Mouse (Mus musculus): ENCODE results near the gene Slc30a7. TPM values are rescaled to one million over a fixed set of nuclear protein-coding genes. Genes with fewer than 3 reads are reported as not detected.

The Slc30a7 gene
- polyA plus RNA-seq (2012; rRNA removed): 3.8 and 5.4 TPM in 2 replicates
- polyA plus RNA-seq (2014; fragmentation: Nextera tagmentation; extraction: Ambion mirVana): 11.3 and 12.3 TPM in 2 replicates

DNA sequence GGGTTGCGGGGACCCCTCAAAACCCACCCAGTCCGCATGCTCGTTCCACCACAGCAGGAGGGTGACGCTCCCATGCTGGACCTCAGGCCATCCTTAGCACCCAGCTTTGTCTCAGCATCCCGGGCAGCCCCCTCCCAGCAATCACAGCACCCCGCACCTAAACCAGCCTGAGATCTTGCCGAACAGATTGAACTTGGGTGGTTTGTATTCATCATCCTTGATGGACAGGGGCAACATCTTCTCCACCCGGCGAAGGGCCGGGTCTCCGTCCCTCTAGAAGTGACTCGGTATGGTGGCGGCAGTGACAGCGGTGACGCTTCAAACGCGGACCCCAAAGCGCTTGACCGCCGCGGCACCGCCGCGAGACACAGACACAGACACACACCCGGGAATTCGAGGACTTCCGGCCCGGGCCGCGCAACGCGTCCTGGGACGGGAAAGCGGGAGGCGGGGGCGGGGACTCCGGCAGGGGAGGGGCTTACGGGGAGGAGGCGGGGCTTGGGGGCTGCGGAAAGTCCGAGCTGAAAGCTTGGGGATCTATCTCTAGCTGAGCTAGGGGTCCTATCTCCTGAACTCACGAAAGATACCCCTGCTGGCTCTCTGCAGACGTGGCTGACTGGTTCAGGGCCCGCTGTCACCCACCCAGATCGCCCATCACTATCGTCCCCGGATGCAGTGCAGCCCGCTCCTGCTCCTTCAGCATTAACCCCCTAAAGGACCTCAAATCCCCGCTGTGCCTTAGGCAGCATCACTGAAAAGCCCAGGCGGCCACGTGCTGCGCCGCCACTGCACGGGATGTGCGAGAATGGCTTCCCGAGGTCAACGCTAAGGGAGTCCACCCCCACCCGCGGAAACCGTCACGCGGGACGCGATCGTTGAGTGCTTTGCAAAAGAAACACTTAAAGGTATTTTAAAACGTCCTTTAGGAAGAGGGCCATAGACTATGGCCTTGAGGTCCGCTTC lies at the start of gene Slc30a7, which contains the start of gene Extl2:
Slc30a7 (minus strand) TSS at position 429 of the 963 bp plus-strand sequence.
Extl2 (plus strand) TSS at position 485 of the 963 bp plus-strand sequence.
- H3K9ac ChIP-seq (replicated peaks): peak within 1 kb of the TSS; percentile 82
- H3K4me2 ChIP-seq (ENCODE audit: low read depth): peak within 1 kb of the TSS; percentile 92
- H3K4me1 ChIP-seq (replicated peaks; ENCODE audit: control insufficient read depth in 2 of 2, insufficient read depth in 2 of 2, low read length in 1 of 2): peaks cover 0 to 8% of the 10 kb centered on the region in 2 experiments; a peak in 2 of 4 replicates
- H3K27me3 ChIP-seq (ENCODE audit: control insufficient read depth, insufficient read depth, low read length): no peaks in the 10 kb centered on the region
- peak within 1 kb of the TSS; percentile 12; the same call in 1 of the 2 replicates for H3K27ac ChIP-seq
- WGBS (ENCODE audit: insufficient replicate concordance): under 1% methylated on average over 67 of the region's 67 CpGs
- peak within 1 kb of the TSS; percentile 88 to 96 for H3K4me3 ChIP-seq (ENCODE audit: insufficient read depth in 1 of 2, low read depth in 2 of 2, low read length in 2 of 2)
- DNase-seq (ENCODE audit: low read depth in 3 of 3, low spot score in 3 of 3) (peak; percentile 55 to 70 (median 58)), ATAC-seq (ENCODE audit: insufficient read depth) (peak; percentile 90)
- H3K36me3 ChIP-seq (replicated peaks; ENCODE audit: control insufficient read depth, insufficient read depth, low read depth): 0 out of 2 replicates have a peak, but pooled peaks cover 2% of the 10 kb centered on the region
- TF ChIP-seq EP300 (IDR thresholded peaks at IDR 0.05; ENCODE audit: low read depth): no peak
- no peaks in the 10 kb centered on the region for H3K9me3 ChIP-seq (ENCODE audit: control insufficient read depth, low read length)

DNA sequence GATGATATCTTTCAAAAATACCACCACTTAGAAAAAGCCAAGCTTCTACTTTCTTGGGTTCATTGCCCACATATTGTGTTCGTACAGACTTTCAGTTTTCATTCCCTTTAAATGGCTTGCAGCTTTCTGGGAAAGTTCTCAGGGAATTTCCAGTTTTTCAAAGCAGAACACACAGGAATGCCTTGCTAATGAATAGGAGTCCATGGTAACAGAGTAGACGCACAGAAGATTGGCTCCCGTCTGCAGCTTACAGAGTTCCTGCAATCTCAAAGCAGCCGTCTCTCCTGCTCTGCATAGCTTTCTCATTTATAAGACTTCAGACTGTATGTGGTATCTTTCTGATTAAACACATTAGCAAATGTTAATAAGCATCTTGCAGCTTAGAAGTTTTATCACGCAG lies 39.8 kb upstream of the Slc30a7 start:
- DNase-seq (ENCODE audit: low read depth in 3 of 3, low spot score in 3 of 3) (no peak), ATAC-seq (ENCODE audit: insufficient read depth) (no peak)
- Histone ChIP-seq H3K27me3 (ENCODE audit: control insufficient read depth, insufficient read depth, low read length) (no peaks in the 10 kb centered on the region), H3K9me3 (ENCODE audit: control insufficient read depth, low read length) (no peaks in the 10 kb centered on the region), H3K9ac (replicated peaks) (no peak overlapping the region), H3K4me1 (replicated peaks; ENCODE audit: control insufficient read depth in 2 of 2, insufficient read depth in 2 of 2, low read length in 1 of 2) (no peaks in the 10 kb centered on the region), H3K4me3 (ENCODE audit: insufficient read depth in 1 of 2, low read depth in 2 of 2, low read length in 2 of 2) (no peak overlapping the region), H3K27ac (no peak overlapping the region), H3K36me3 (replicated peaks; ENCODE audit: control insufficient read depth, insufficient read depth, low read depth) (no peaks in the 10 kb centered on the region), H3K4me2 (ENCODE audit: low read depth) (no peak overlapping the region)
- TF ChIP-seq EP300 (IDR thresholded peaks at IDR 0.05; ENCODE audit: low read depth) (no peak), CTCF (IDR thresholded peaks at IDR 0.05; ENCODE audit: low read depth) (no peak)
- WGBS (ENCODE audit: insufficient replicate concordance): 52% methylated on average over 5 of the region's 5 CpGs

DNA sequence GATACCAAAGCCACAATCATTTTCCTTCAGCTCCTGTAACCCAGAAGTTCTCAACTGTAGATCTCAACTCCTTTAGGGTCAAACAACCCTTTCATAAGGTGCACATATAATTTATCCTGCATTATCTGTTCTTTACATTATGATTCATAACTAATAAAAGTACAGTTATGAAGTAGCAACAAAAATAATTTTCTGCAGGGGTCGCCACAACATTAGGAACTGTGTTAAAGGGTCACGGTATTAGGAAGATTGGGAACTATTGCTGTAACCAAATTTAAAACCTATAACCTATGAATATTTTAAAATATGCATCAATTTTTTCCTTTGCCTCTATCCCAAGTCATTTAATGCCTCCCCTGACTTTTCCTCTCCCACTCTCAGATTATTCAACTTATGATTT lies 38.8 kb upstream of the Slc30a7 start:
- ATAC-seq (ENCODE audit: insufficient read depth) (no peak), DNase-seq (ENCODE audit: low read depth in 3 of 3, low spot score in 3 of 3) (no peak)
- WGBS (ENCODE audit: insufficient replicate concordance): 48% methylated on average over 2 of the region's 2 CpGs
- no peaks in the 10 kb centered on the region for H3K36me3 ChIP-seq (replicated peaks; ENCODE audit: control insufficient read depth, insufficient read depth, low read depth)
- no peak for TF ChIP-seq CTCF (IDR thresholded peaks at IDR 0.05; ENCODE audit: low read depth)
- TF ChIP-seq EP300 (IDR thresholded peaks at IDR 0.05; ENCODE audit: low read depth): no peak
- H3K9me3 ChIP-seq (ENCODE audit: control insufficient read depth, low read length): no peaks in the 10 kb centered on the region
- no peaks in the 10 kb centered on the region for H3K4me1 ChIP-seq (replicated peaks; ENCODE audit: control insufficient read depth in 2 of 2, insufficient read depth in 2 of 2, low read length in 1 of 2)
- H3K27me3 ChIP-seq (ENCODE audit: control insufficient read depth, insufficient read depth, low read length): no peaks in the 10 kb centered on the region
- H3K27ac ChIP-seq: no peak overlapping the region
- no peak overlapping the region for H3K4me2 ChIP-seq (ENCODE audit: low read depth)
- no peak overlapping the region for H3K4me3 ChIP-seq (ENCODE audit: insufficient read depth in 1 of 2, low read depth in 2 of 2, low read length in 2 of 2)
- H3K9ac ChIP-seq (replicated peaks): no peak overlapping the region

DNA sequence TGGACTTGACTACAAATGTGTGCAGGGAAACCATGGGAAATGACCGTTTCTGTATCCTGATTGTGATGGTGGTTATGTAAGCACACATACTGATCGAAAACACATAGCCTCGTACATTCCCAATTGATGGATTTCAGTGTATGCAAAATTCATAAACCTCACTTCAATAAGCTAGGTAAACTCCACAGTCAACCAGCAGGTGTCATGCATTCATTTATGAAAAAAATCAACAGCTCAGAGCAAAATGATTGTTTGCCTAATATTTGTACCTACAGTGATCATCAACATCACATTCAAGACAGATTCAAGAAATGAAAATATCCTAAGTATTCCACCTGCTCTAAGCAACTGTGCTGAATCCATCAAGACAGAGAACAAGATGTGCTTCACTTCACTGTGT lies 33.6 kb upstream of the Slc30a7 start:
- H3K9ac ChIP-seq (replicated peaks): no peak overlapping the region
- no peaks in the 10 kb centered on the region for H3K9me3 ChIP-seq (ENCODE audit: control insufficient read depth, low read length)
- no peaks in the 10 kb centered on the region for H3K4me1 ChIP-seq (replicated peaks; ENCODE audit: control insufficient read depth in 2 of 2, insufficient read depth in 2 of 2, low read length in 1 of 2)
- no peak overlapping the region for H3K4me2 ChIP-seq (ENCODE audit: low read depth)
- ATAC-seq (ENCODE audit: insufficient read depth) (no peak), DNase-seq (ENCODE audit: low read depth in 3 of 3, low spot score in 3 of 3) (no peak)
- H3K27me3 ChIP-seq (ENCODE audit: control insufficient read depth, insufficient read depth, low read length): no peaks in the 10 kb centered on the region
- no peaks in the 10 kb centered on the region for H3K36me3 ChIP-seq (replicated peaks; ENCODE audit: control insufficient read depth, insufficient read depth, low read depth)
- 69% methylated on average over 3 of the region's 3 CpGs for WGBS (ENCODE audit: insufficient replicate concordance)
- TF ChIP-seq EP300 (IDR thresholded peaks at IDR 0.05; ENCODE audit: low read depth) (no peak), CTCF (IDR thresholded peaks at IDR 0.05; ENCODE audit: low read depth) (no peak)
- no peak overlapping the region for H3K27ac ChIP-seq
- H3K4me3 ChIP-seq (ENCODE audit: insufficient read depth in 1 of 2, low read depth in 2 of 2, low read length in 2 of 2): no peak overlapping the region

DNA sequence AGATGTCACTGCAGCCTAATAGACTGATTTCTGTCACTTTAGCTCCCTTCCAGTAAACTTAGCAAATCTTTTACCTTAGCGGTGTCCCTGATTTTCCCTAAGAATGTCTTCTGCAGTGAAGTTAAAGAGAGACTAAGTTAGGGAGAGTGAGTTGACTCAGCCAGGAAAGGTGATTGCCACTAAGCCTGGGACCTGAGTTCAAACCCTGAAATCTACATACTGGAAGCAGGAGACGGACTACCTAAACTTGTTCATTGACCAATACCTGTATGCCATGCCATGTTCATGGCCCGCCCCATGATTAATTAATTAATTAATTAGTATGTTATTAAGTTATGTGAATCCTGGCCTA lies 26.6 kb upstream of the Slc30a7 start:
- no peaks in the 10 kb centered on the region for H3K27me3 ChIP-seq (ENCODE audit: control insufficient read depth, insufficient read depth, low read length)
- H3K36me3 ChIP-seq (replicated peaks; ENCODE audit: control insufficient read depth, insufficient read depth, low read depth): no peaks in the 10 kb centered on the region
- WGBS (ENCODE audit: insufficient replicate concordance): 44% methylated on average over 3 of the region's 3 CpGs
- H3K27ac ChIP-seq: no peak overlapping the region
- ATAC-seq (ENCODE audit: insufficient read depth): no peak
- no peaks in the 10 kb centered on the region for H3K4me1 ChIP-seq (replicated peaks; ENCODE audit: control insufficient read depth in 2 of 2, insufficient read depth in 2 of 2, low read length in 1 of 2)
- peak in 2 of 3 experiments; percentile 13 to 16 for DNase-seq (ENCODE audit: low read depth in 3 of 3, low spot score in 3 of 3)
- no peaks in the 10 kb centered on the region for H3K9me3 ChIP-seq (ENCODE audit: control insufficient read depth, low read length)
- no peak overlapping the region for H3K9ac ChIP-seq (replicated peaks)
- no peak overlapping the region for H3K4me3 ChIP-seq (ENCODE audit: insufficient read depth in 1 of 2, low read depth in 2 of 2, low read length in 2 of 2)
- H3K4me2 ChIP-seq (ENCODE audit: low read depth): no peak overlapping the region
- TF ChIP-seq EP300 (IDR thresholded peaks at IDR 0.05; ENCODE audit: low read depth) (no peak), CTCF (IDR thresholded peaks at IDR 0.05; ENCODE audit: low read depth) (peak; percentile 45)
